Mouse (Mus musculus): ENCODE measurements around the gene Tvp23b.

Tvp23b gene

GRCm38 (mm10) chr11:62879220-62880048 lies at the start of gene Tvp23b:
Gene Tvp23b, plus strand, starts transcription at chr11:62879455.
- DNase-seq = peak; percentile 98

GRCm38 (mm10) chr11:62830387-62830786 lies 48.9 kb upstream of the Tvp23b start:
- no peak for DNase-seq

GRCm38 (mm10) chr11:62831906-62832305 lies 47.3 kb upstream of the Tvp23b start:
- DNase-seq = no peak

GRCm38 (mm10) chr11:62844562-62844961 lies 34.7 kb upstream of the Tvp23b start:
- no peak for DNase-seq

GRCm38 (mm10) chr11:62845730-62846129 lies 33.5 kb upstream of the Tvp23b start:
- no peak for DNase-seq

- no peak for DNase-seq
Measured at GRCm38 (mm10) chr11:62846961-62847654, 32.1 kb upstream of the Tvp23b start, which contains the start of gene Fbxw10. Gene Fbxw10, plus strand, starts transcription at chr11:62847069.

- DNase-seq = peak in 1 of 2 experiments; percentile 9
Measured at GRCm38 (mm10) chr11:62847655-62848191, 31.5 kb upstream of the Tvp23b start.

- DNase-seq = no peak
Measured at GRCm38 (mm10) chr11:62848301-62848700, 31.0 kb upstream of the Tvp23b start.

GRCm38 (mm10) chr11:62851199-62851598 lies 28.1 kb upstream of the Tvp23b start:
- DNase-seq = no peak

- no peak for DNase-seq
Measured at GRCm38 (mm10) chr11:62853334-62853733, 25.9 kb upstream of the Tvp23b start.

GRCm38 (mm10) chr11:62865562-62865961 lies 13.7 kb upstream of the Tvp23b start:
- no peak for DNase-seq

- DNase-seq = no peak
Measured at GRCm38 (mm10) chr11:62866685-62867084, 12.6 kb upstream of the Tvp23b start.

- DNase-seq = no peak
Measured at GRCm38 (mm10) chr11:62869201-62869600, 10.1 kb upstream of the Tvp23b start.

- no peak for DNase-seq
Measured at GRCm38 (mm10) chr11:62869715-62870371, 9.4 kb upstream of the Tvp23b start.

GRCm38 (mm10) chr11:62873479-62873878 lies 5.8 kb upstream of the Tvp23b start:
- DNase-seq = no peak

GRCm38 (mm10) chr11:62875696-62876095 lies 3.6 kb upstream of the Tvp23b start:
- DNase-seq = no peak

- DNase-seq = no peak
Measured at GRCm38 (mm10) chr11:62876445-62876844, 2.8 kb upstream of the Tvp23b start.

GRCm38 (mm10) chr11:62877391-62877790 lies 1.9 kb upstream of the Tvp23b start:
- no peak for DNase-seq

GRCm38 (mm10) chr11:62878728-62879127 lies 527 bp upstream of the Tvp23b start:
- DNase-seq = no peak

- DNase-seq = no peak
Measured at GRCm38 (mm10) chr11:62883407-62883806, 4.2 kb downstream of the Tvp23b start.

- no peak for DNase-seq
Measured at GRCm38 (mm10) chr11:62885323-62885722, 6.1 kb downstream of the Tvp23b start.

- DNase-seq = no peak
Measured at GRCm38 (mm10) chr11:62890796-62891195, 11.5 kb downstream of the Tvp23b start.

GRCm38 (mm10) chr11:62891763-62892162 lies 12.5 kb downstream of the Tvp23b start:
- no peak for DNase-seq

All from thymus, adult 18-20 months (tissue).